Mouse (Mus musculus): ENCODE measurements at regions not wholly inside any gene's neighbourhood (a gene's known extent, or its start where the extent isn't known, plus 50 kb on each side); places are given as distances from the start of the nearest gene placed in this dataset.

GRCm38 (mm10) chr1:182071922-182072321, 52.1 kb upstream of the Enah start:
- H3K27me3 ChIP-seq (replicated peaks) = no peaks in the 10 kb centered on the region
- no peaks in the 10 kb centered on the region for H3K9me3 ChIP-seq (replicated peaks)
- H3K4me3 ChIP-seq (replicated peaks) = no peak overlapping the region
- WGBS = 85% methylated on average over 9 of the region's 9 CpGs
- no peaks in the 10 kb centered on the region for H3K36me3 ChIP-seq
- no peak overlapping the region for H3K9ac ChIP-seq (replicated peaks)
- no peak overlapping the region for H3K27ac ChIP-seq (replicated peaks)
- H3K4me2 ChIP-seq = no peak overlapping the region
- peaks cover 8% of the 10 kb centered on the region; the same call in 1 of the 2 replicates for H3K4me1 ChIP-seq
- ATAC-seq (ENCODE audit: low FRiP score) = no peak

GRCm38 (mm10) chr1:182073180-182073579, 51.4 kb upstream of the Srp9 start:
- WGBS = 75% methylated on average over 6 of the region's 6 CpGs
- no peak for ATAC-seq (ENCODE audit: low FRiP score)

GRCm38 (mm10) chr1:182074265-182074664, 50.3 kb upstream of the Srp9 start:
- H3K27ac ChIP-seq (replicated peaks) = no peak overlapping the region

More at GRCm38 (mm10) chr1:182073180-182073579, 51.4 kb upstream of the Srp9 start:
- H3K27me3 ChIP-seq (replicated peaks) = no peaks in the 10 kb centered on the region
- no peaks in the 10 kb centered on the region for H3K9me3 ChIP-seq (replicated peaks)
- no peak overlapping the region for H3K4me3 ChIP-seq (replicated peaks)
- H3K4me1 ChIP-seq = peaks cover 8% of the 10 kb centered on the region; the same call in 1 of the 2 replicates
- H3K4me2 ChIP-seq = no peak overlapping the region
- no peak overlapping the region for H3K9ac ChIP-seq (replicated peaks)
- no peak overlapping the region for H3K27ac ChIP-seq (replicated peaks)
- H3K36me3 ChIP-seq = no peaks in the 10 kb centered on the region

More at GRCm38 (mm10) chr1:182074265-182074664, 50.3 kb upstream of the Srp9 start:
- H3K4me3 ChIP-seq (replicated peaks) = no peak overlapping the region
- 46% methylated on average over 10 of the region's 10 CpGs for WGBS
- H3K4me2 ChIP-seq = peak overlapping the region; percentile 17; the same call in 1 of the 2 replicates
- ATAC-seq (ENCODE audit: low FRiP score) = peak; percentile 63
- no peaks in the 10 kb centered on the region for H3K27me3 ChIP-seq (replicated peaks)
- no peak overlapping the region for H3K9ac ChIP-seq (replicated peaks)
- H3K4me1 ChIP-seq = peaks cover 8% of the 10 kb centered on the region; the same call in 1 of the 2 replicates
- no peaks in the 10 kb centered on the region for H3K36me3 ChIP-seq
- H3K9me3 ChIP-seq (replicated peaks) = no peaks in the 10 kb centered on the region

Measured in neural tube, embryonic 15.5 days (tissue).